Mouse (Mus musculus) erythroblast, embryonic 14.5 days (primary cell): ENCODE results near the gene Dpep1.

ENCODE experiments used
- GATA1 ChIP-seq: IDR thresholded peaks from 2 replicates; pipeline ENCODE4 v1.6.1; 2012; ENCODE audit warnings: low read length, inconsistent platforms, mixed read lengths
- TAL1 ChIP-seq: IDR thresholded peaks from 3 replicates; pipeline ENCODE4 v1.6.1; 2012; ENCODE audit warnings: low read length, inconsistent platforms, mixed read lengths

GRCm38 (mm10) chr8:123215430-123215829 lies 29.4 kb downstream of the Dpep1 start:
- no peak for TF ChIP-seq TAL1
- TF ChIP-seq GATA1 = no peak
